Mouse (Mus musculus) CH12.LX (cell line): ENCODE data around the gene Szrd1. TPM values are rescaled to one million over a fixed set of nuclear protein-coding genes. Genes with fewer than 3 reads are reported as not detected.
A peak's percentile ranks its signal among the peaks of the same experiment; 100 is the strongest.

Source experiments
- DNase-seq: peaks from one replicate; pipeline ENCODE4 v3.0.0-alpha.2; 2013; ENCODE audit errors: extremely low read depth
- H3K27ac ChIP-seq: 2 replicates; pipeline ENCODE4 v1.5.1; 2012; ENCODE audit warnings: low read depth, mild to moderate bottlenecking, control low read depth, moderate library complexity; ENCODE audit not compliant: insufficient read depth
- H3K27me3 ChIP-seq: replicated peaks from 2 replicates; pipeline ENCODE3; 2012; ENCODE audit warnings: inconsistent platforms
- H3K36me3 ChIP-seq, 2 experiments: replicated peaks in 1 of 2; 2 replicates each; pipeline versions ENCODE3 to v1.6.1; 2012; ENCODE audit warnings: inconsistent platforms in 1 of 2, low read length in 1 of 2, mild to moderate bottlenecking in 1 of 2, mixed read lengths in 1 of 2, moderate library complexity in 1 of 2; ENCODE audit not compliant: control insufficient read depth in 1 of 2, insufficient read depth in 1 of 2
- H3K4me1 ChIP-seq, 2 experiments: 2 replicates each; pipeline ENCODE4 v1.6.1; 2012; ENCODE audit warnings: inconsistent platforms in 1 of 2, moderate library complexity in 1 of 2; ENCODE audit not compliant: insufficient read depth in 2 of 2, control insufficient read depth in 1 of 2
- H3K4me2 ChIP-seq: 2 replicates; pipeline ENCODE4 v1.6.1; 2012; ENCODE audit warnings: low read depth, mild to moderate bottlenecking, control low read depth; ENCODE audit not compliant: poor library complexity, insufficient read depth, severe bottlenecking
- H3K4me3 ChIP-seq, 3 experiments: fragments of 150-350 bp in 1 of 3; sonication (generic) in 1 of 3; replicated peaks in 1 of 3; 2 replicates each; pipeline versions ENCODE3 to v1.5.1; 2011 to 2012; ENCODE audit warnings: low read depth in 2 of 3, low read length in 2 of 3, mild to moderate bottlenecking in 2 of 3, moderate library complexity in 2 of 3, control low read depth in 1 of 3, improper control_type of control experiment in 1 of 3, inconsistent platforms in 1 of 3, mixed read lengths in 1 of 3; ENCODE audit not compliant: poor library complexity in 1 of 3
- H3K79me2 ChIP-seq: replicated peaks from 2 replicates; pipeline ENCODE4 v1.6.1; 2012; ENCODE audit warnings: mild to moderate bottlenecking, moderate library complexity; ENCODE audit not compliant: control insufficient read depth, poor library complexity, insufficient read depth, severe bottlenecking; ENCODE audit errors: extremely low read depth
- H3K9ac ChIP-seq: 2 replicates; pipeline ENCODE4 v1.6.1; 2012; ENCODE audit warnings: low read depth, mild to moderate bottlenecking, control low read depth, moderate library complexity; ENCODE audit not compliant: insufficient read depth
- H3K9me3 ChIP-seq: replicated peaks from 2 replicates; pipeline ENCODE3; 2012; ENCODE audit warnings: low read length, inconsistent platforms, mixed read lengths
- BHLHE40 ChIP-seq: IDR thresholded peaks from 2 replicates; pipeline ENCODE4 v1.6.1; 2011; ENCODE audit warnings: mild to moderate bottlenecking, low read depth, low read length, improper control_type of control experiment
- CHD1 ChIP-seq: IDR thresholded peaks from 2 replicates; pipeline ENCODE4 v1.6.1; 2012; ENCODE audit warnings: low read depth, low read length, improper control_type of control experiment, inconsistent platforms
- CHD2 ChIP-seq: IDR thresholded peaks from 2 replicates; pipeline ENCODE4 v1.6.1; 2011; ENCODE audit warnings: low read length, improper control_type of control experiment
- CTCF ChIP-seq, 2 experiments: IDR thresholded peaks in 1 of 2; conservative IDR thresholded peaks in 1 of 2; 2 replicates each; pipeline ENCODE4 v1.5.1; 2011 to 2012; ENCODE audit warnings: low read depth in 2 of 2, low read length in 2 of 2, improper control_type of control experiment in 1 of 2, inconsistent platforms in 1 of 2, mild to moderate bottlenecking in 1 of 2, moderate library complexity in 1 of 2
- E2F4 ChIP-seq: IDR thresholded peaks from 2 replicates; pipeline ENCODE4 v1.6.1; 2011; ENCODE audit warnings: low read depth, low read length, improper control_type of control experiment; ENCODE audit not compliant: insufficient replicate concordance
- ELF1 ChIP-seq: IDR thresholded peaks from 2 replicates; pipeline ENCODE4 v1.6.1; 2014; ENCODE audit warnings: low read depth, mild to moderate bottlenecking, inconsistent platforms, low read length, improper control_type of control experiment
- EP300 ChIP-seq: IDR thresholded peaks from 2 replicates; pipeline ENCODE4 v1.6.1; 2011; ENCODE audit warnings: low read length, improper control_type of control experiment
- ETS1 ChIP-seq: conservative IDR thresholded peaks from 2 replicates; pipeline ENCODE4 v1.6.1; 2012; ENCODE audit warnings: low read depth, mild to moderate bottlenecking, inconsistent platforms, low read length, improper control_type of control experiment, moderate library complexity
- GABPA ChIP-seq: IDR thresholded peaks from 2 replicates; pipeline ENCODE4 v1.6.1; 2012; ENCODE audit warnings: low read depth, low read length, improper control_type of control experiment, inconsistent platforms; ENCODE audit not compliant: insufficient replicate concordance
- HCFC1 ChIP-seq: IDR thresholded peaks from 2 replicates; pipeline ENCODE4 v1.6.1; 2012; ENCODE audit warnings: low read depth, mild to moderate bottlenecking, inconsistent platforms, low read length, improper control_type of control experiment
- IRF4 ChIP-seq: IDR thresholded peaks from 2 replicates; pipeline ENCODE4 v1.6.1; 2014; ENCODE audit warnings: low read depth, mild to moderate bottlenecking, inconsistent platforms, low read length, improper control_type of control experiment
- JUN ChIP-seq: IDR thresholded peaks from 2 replicates; pipeline ENCODE4 v1.6.1; 2011; ENCODE audit warnings: low read depth, mild to moderate bottlenecking, low read length, improper control_type of control experiment, moderate library complexity; ENCODE audit not compliant: insufficient read depth
- JUND ChIP-seq: conservative IDR thresholded peaks from 2 replicates; pipeline ENCODE4 v1.6.1; 2011; ENCODE audit warnings: low read depth, low read length, improper control_type of control experiment
- KAT2A ChIP-seq: IDR thresholded peaks from 2 replicates; pipeline ENCODE4 v1.6.1; 2012; ENCODE audit warnings: low read length, improper control_type of control experiment, inconsistent platforms; ENCODE audit not compliant: insufficient replicate concordance
- MAFK ChIP-seq: IDR thresholded peaks from 2 replicates; pipeline ENCODE4 v1.6.1; 2011; ENCODE audit warnings: low read length, improper control_type of control experiment; ENCODE audit not compliant: insufficient replicate concordance
- MAX ChIP-seq: IDR thresholded peaks from 2 replicates; pipeline ENCODE4 v1.6.1; 2011; ENCODE audit warnings: low read length, improper control_type of control experiment
- MEF2A ChIP-seq: IDR thresholded peaks from 2 replicates; pipeline ENCODE4 v1.6.1; 2014; ENCODE audit warnings: low read depth, mild to moderate bottlenecking, inconsistent platforms, low read length, improper control_type of control experiment, borderline replicate concordance
- MXI1 ChIP-seq: IDR thresholded peaks from 2 replicates; pipeline ENCODE4 v1.6.1; 2011; ENCODE audit warnings: mild to moderate bottlenecking, low read depth, low read length, improper control_type of control experiment
- MYC ChIP-seq: IDR thresholded peaks from 2 replicates; pipeline ENCODE4 v1.6.1; 2011; ENCODE audit warnings: low read depth, mild to moderate bottlenecking, improper control_type of control experiment, low read length
- NELFE ChIP-seq: IDR thresholded peaks from 2 replicates; pipeline ENCODE4 v1.6.1; 2011; ENCODE audit warnings: low read depth, low read length, improper control_type of control experiment
- NRF1 ChIP-seq: IDR thresholded peaks from 2 replicates; pipeline ENCODE4 v1.6.1; 2014; ENCODE audit warnings: low read depth, mild to moderate bottlenecking, inconsistent platforms, low read length, improper control_type of control experiment, moderate library complexity
- PAX5 ChIP-seq: IDR thresholded peaks from 2 replicates; pipeline ENCODE4 v1.6.1; 2012; ENCODE audit warnings: low read length, inconsistent platforms, mixed read lengths
- POLR2A ChIP-seq: IDR thresholded peaks from 2 replicates; pipeline ENCODE4 v1.6.1; 2011; ENCODE audit warnings: low read depth, mild to moderate bottlenecking, improper control_type of control experiment, low read length
- POLR2AphosphoS2 ChIP-seq: IDR thresholded peaks from 2 replicates; pipeline ENCODE4 v1.6.1; 2011; ENCODE audit warnings: low read depth, low read length, improper control_type of control experiment
- RAD21 ChIP-seq: IDR thresholded peaks from 2 replicates; pipeline ENCODE4 v1.6.1; 2011; ENCODE audit warnings: low read depth, mild to moderate bottlenecking, low read length, improper control_type of control experiment, moderate library complexity
- RCOR1 ChIP-seq: conservative IDR thresholded peaks from 2 replicates; pipeline ENCODE4 v1.6.1; 2012; ENCODE audit warnings: low read depth, mild to moderate bottlenecking, inconsistent platforms, low read length, improper control_type of control experiment
- SIN3A ChIP-seq: IDR thresholded peaks from 2 replicates; pipeline ENCODE4 v1.6.1; 2012; ENCODE audit warnings: low read length, improper control_type of control experiment, inconsistent platforms
- SMC3 ChIP-seq: IDR thresholded peaks from 2 replicates; pipeline ENCODE4 v1.6.1; 2011; ENCODE audit warnings: low read depth, low read length, improper control_type of control experiment
- TBP ChIP-seq: conservative IDR thresholded peaks from 2 replicates; pipeline ENCODE4 v1.6.1; 2011; ENCODE audit warnings: low read depth, low read length, improper control_type of control experiment
- TCF12 ChIP-seq: IDR thresholded peaks from 2 replicates; pipeline ENCODE4 v1.6.1; 2014; ENCODE audit warnings: low read depth, mild to moderate bottlenecking, inconsistent platforms, low read length, improper control_type of control experiment
- UBTF ChIP-seq: IDR thresholded peaks from 2 replicates; pipeline ENCODE4 v1.6.1; 2012; ENCODE audit warnings: low read depth, mild to moderate bottlenecking, inconsistent platforms, low read length, improper control_type of control experiment, moderate library complexity
- USF1 ChIP-seq: IDR thresholded peaks from 2 replicates; pipeline ENCODE4 v1.6.1; 2014; ENCODE audit warnings: low read depth, mild to moderate bottlenecking, inconsistent platforms, low read length, improper control_type of control experiment
- USF2 ChIP-seq: conservative IDR thresholded peaks from 2 replicates; pipeline ENCODE4 v1.6.1; 2011; ENCODE audit warnings: low read depth, low read length, improper control_type of control experiment
- ZC3H11A ChIP-seq: IDR thresholded peaks from 2 replicates; pipeline ENCODE4 v1.6.1; 2012; ENCODE audit warnings: low read depth, mild to moderate bottlenecking, inconsistent platforms, low read length, improper control_type of control experiment
- ZKSCAN1 ChIP-seq: IDR thresholded peaks from 2 replicates; pipeline ENCODE4 v1.6.1; 2012; ENCODE audit warnings: low read depth, inconsistent platforms, low read length, improper control_type of control experiment, borderline replicate concordance
- ZMIZ1 ChIP-seq: IDR thresholded peaks from 2 replicates; pipeline ENCODE4 v1.6.1; 2012; ENCODE audit warnings: low read depth, mild to moderate bottlenecking, inconsistent platforms, low read length, improper control_type of control experiment
- ZNF384 ChIP-seq: IDR thresholded peaks from 2 replicates; pipeline ENCODE4 v1.6.1; 2012; ENCODE audit warnings: low read depth, low read length, improper control_type of control experiment, inconsistent platforms
- dilution Hi-C: fragments of 300-500 bp; cut with MboI; formaldehyde crosslinking; loops from 2 replicates; pipeline ENCODE4 v1.14.3; 2020; ENCODE audit warnings: low sequenced_read_pairs; ENCODE audit not compliant: extremely low pct_unique_long_range_greater_than_20kb, extremely low pct_ligation_motif_present
- in situ Hi-C: fragments of 300-500 bp; cut with MboI; formaldehyde crosslinking; loops from 3 replicates; pipeline ENCODE4 v1.14.3; 2019; ENCODE audit warnings: low sequenced_read_pairs, low pct_ligation_motif_present, low pct_unique_long_range_greater_than_20kb, mixed read lengths
- polyA plus RNA-seq: library from polyadenylated mRNA; unstranded; fragments of >175 nt; gene quantifications from 2 replicates; pipeline ENCODE4 v1.2.1, GENCODE M21; 2012; ENCODE audit warnings: low read depth; ENCODE audit not compliant: insufficient read length
- total RNA-seq, 2 experiments: library from RNA; depleted of rRNA; stranded (reverse); fragments of 300-350 nt in 1 of 2; fragments of >200 nt in 1 of 2; gene quantifications; 2 replicates each; pipeline ENCODE4 v1.2.3; 2012 to 2014

Szrd1 gene
- total RNA-seq (2012; rRNA removed) (82.5 and 106 TPM in 2 replicates), total RNA-seq (2014; rRNA removed) (77.8 and 80.9 TPM in 2 replicates), polyA plus RNA-seq (126 and 143 TPM in 2 replicates)

DNA sequence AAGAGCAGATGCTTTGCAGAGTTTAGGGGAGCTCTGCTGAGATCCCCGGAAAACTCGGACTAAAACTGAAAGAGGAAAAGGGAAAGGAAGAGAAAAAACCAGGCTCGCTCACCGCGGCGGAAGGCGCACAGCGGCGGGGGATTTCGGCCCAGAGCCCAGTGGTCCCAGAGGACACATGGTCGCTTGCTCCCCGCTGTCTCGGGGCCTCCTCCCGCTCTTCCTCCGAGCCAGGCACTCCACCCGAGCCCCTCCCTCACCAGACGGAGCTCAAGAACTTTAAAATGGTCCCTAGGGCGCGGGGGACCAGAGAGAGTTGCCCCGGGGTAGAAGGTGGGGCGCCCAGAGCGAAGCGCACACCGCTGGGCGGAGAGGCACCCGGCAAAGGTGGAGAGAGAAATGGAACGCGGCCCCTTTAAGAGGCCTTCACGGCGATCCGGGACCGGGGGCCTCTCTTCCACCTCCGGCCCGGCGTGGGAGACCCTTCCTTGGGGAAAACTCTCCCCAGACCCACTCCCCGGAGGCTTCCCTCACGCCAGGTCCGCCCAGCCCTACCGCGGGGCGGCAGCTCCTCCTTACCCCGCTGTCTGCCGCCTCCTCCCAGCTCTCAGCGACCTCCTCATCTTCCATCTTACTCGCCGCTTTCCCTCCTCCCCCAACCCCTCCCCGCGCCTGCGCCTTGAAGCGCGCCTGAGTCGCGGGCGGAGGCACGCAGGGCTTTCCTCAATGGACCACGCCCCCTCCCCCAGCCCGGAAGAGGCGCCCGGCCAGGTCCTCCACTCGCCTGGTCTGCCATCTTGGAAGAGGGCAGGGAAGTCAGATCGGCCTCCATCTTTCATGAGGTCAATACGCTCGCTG is at the start of gene Szrd1:
Szrd1 (minus strand) TSS at position 660 of the 855 bp plus-strand sequence.
- Histone ChIP-seq H3K36me3 (peaks cover 0 to 16% of the 10 kb centered on the region in 2 experiments), H3K27ac (peak within 1 kb of the TSS; percentile 91), H3K27me3 (no peaks in the 10 kb centered on the region), H3K4me2 (peak within 1 kb of the TSS; percentile 63), H3K4me1 (peaks cover 24 to 68% of the 10 kb centered on the region in 2 experiments), H3K9me3 (no peaks in the 10 kb centered on the region), H3K9ac (peak within 1 kb of the TSS; percentile 87), H3K79me2 (peaks cover 46% of the 10 kb centered on the region), H3K4me3 (peak within 1 kb of the TSS; percentile 73 to 88 (median 73))
- in situ Hi-C loops (no loop called here), dilution Hi-C loops (no loop called here)
- peak; percentile 99 for DNase-seq
- TF ChIP-seq CTCF (conservative IDR thresholded peaks at IDR 0.05 in 1 of 2, IDR thresholded peaks at IDR 0.05 in 1 of 2; ENCODE audit: low read depth in 2 of 2, low read length in 2 of 2) (no peak), RAD21 (no peak), MXI1 (peak; percentile 74), MYC (0 out of 2 replicates have a peak, but pooled peaks have one; percentile 5), MEF2A (peak; percentile 30), USF1 (no peak), GABPA (no peak), BHLHE40 (no peak), PAX5 (no peak), ZKSCAN1 (no peak), ZMIZ1 (peak; percentile 61), UBTF (0 out of 2 replicates have a peak, but pooled peaks have one; percentile 86), MAFK (no peak), SMC3 (no peak), TCF12 (peak; percentile 70), SIN3A (0 out of 2 replicates have a peak, but pooled peaks have one; percentile 60), NRF1 (peak; percentile 95), RCOR1 (peak; percentile 91; the same call in 1 of the 2 replicates), CHD1 (no peak), E2F4 (no peak), HCFC1 (peak; percentile 90), ETS1 (peak; percentile 27; the same call in 1 of the 2 replicates), NELFE (peak; percentile 72; the same call in 1 of the 2 replicates), ZC3H11A (no peak), IRF4 (peak; percentile 7), USF2 (no peak), ELF1 (peak; percentile 98), POLR2AphosphoS2 (0 out of 2 replicates have a peak, but pooled peaks have one; percentile 41), EP300 (0 out of 2 replicates have a peak, but pooled peaks have one; percentile 19), JUND (no peak), MAX (peak; percentile 33; the same call in 1 of the 2 replicates), ZNF384 (no peak), KAT2A (peak; percentile 51; the same call in 1 of the 2 replicates), POLR2A (peak; percentile 85), CHD2 (peak; percentile 52; the same call in 1 of the 2 replicates), JUN (no peak), TBP (0 out of 2 replicates have a peak, but pooled peaks have one; percentile 63)
